Mouse (Mus musculus) midbrain, postnatal 0 days (tissue): Measurements from ENCODE around the gene Igfals. TPM values are rescaled to one million over a fixed set of nuclear protein-coding genes. Genes with fewer than 3 reads are reported as not detected.
A peak's percentile ranks its signal among the peaks of the same experiment; 100 is the strongest.

Experiments
- ATAC-seq: fragments of 200-750 bp; cut with Nextera tagmentation; 2 replicates; pipeline ENCODE4 v1.8.0; 2017; ENCODE audit warnings: moderate number of reproducible peaks, mild to moderate bottlenecking, moderate TSS enrichment, moderate library complexity; ENCODE audit not compliant: low FRiP score
- DNase-seq: peaks from one replicate; pipeline ENCODE4 v3.0.0-alpha.2; 2015; ENCODE audit warnings: low spot score
- H3K27ac ChIP-seq: fragments of 300-500 bp; sonication (generic); 2 replicates; pipeline ENCODE4 v1.5.1; 2014; ENCODE audit warnings: low read depth, mild to moderate bottlenecking, low read length, mixed read lengths
- H3K27me3 ChIP-seq: fragments of 300-500 bp; sonication (generic); 2 replicates; pipeline ENCODE4 v1.6.1; 2014; ENCODE audit warnings: low read length, control low read depth, mixed read lengths; ENCODE audit not compliant: insufficient read depth
- H3K36me3 ChIP-seq: fragments of 300-500 bp; sonication (generic); 2 replicates; pipeline ENCODE4 v1.6.1; 2014; ENCODE audit warnings: low read length, control low read depth, mixed read lengths; ENCODE audit not compliant: insufficient read depth
- H3K4me1 ChIP-seq: fragments of 300-500 bp; sonication (generic); 2 replicates; pipeline ENCODE4 v1.6.1; 2014; ENCODE audit warnings: mild to moderate bottlenecking, control low read depth, antibody characterized with exemption, low read length, mixed read lengths; ENCODE audit not compliant: insufficient read depth
- H3K4me2 ChIP-seq: fragments of 300-500 bp; sonication (generic); 2 replicates; pipeline ENCODE4 v1.6.1; 2014; ENCODE audit warnings: low read depth, mild to moderate bottlenecking, low read length, mixed read lengths; ENCODE audit not compliant: poor library complexity, severe bottlenecking
- H3K4me3 ChIP-seq: fragments of 300-500 bp; sonication (generic); 2 replicates; pipeline ENCODE4 v1.5.1; 2014; ENCODE audit warnings: low read depth, mild to moderate bottlenecking, low read length, moderate library complexity
- H3K9ac ChIP-seq: fragments of 300-500 bp; sonication (generic); replicated peaks from 2 replicates; pipeline ENCODE4 v1.6.1; 2014; ENCODE audit warnings: mild to moderate bottlenecking, low read length, moderate library complexity, mixed read lengths; ENCODE audit not compliant: poor library complexity, severe bottlenecking
- H3K9me3 ChIP-seq: fragments of 300-500 bp; sonication (generic); 2 replicates; pipeline ENCODE4 v1.6.1; 2016; ENCODE audit warnings: low read length, control low read depth
- CTCF ChIP-seq: IDR thresholded peaks from 2 replicates; pipeline ENCODE4 v1.5.1; 2016; ENCODE audit warnings: antibody characterized with exemption, mild to moderate bottlenecking
- WGBS: fragments of 180-500 bp; shearing (Covaris S2); extraction: QIAGEN DNeasy Blood & Tissue Kit; methylation state at CpG from one replicate; pipeline ENCODE4 v1.1.7; 2014; 5-methylcytosine and 5-hydroxymethylcytosine counted together
- polyA plus RNA-seq: library from polyadenylated mRNA; unstranded; fragments of >200 nt; fragmentation: Nextera tagmentation; extraction: Ambion mirVana; gene quantifications from 2 replicates; pipeline ENCODE4 v1.2.1, GENCODE M21; 2015
- total RNA-seq: library from RNA; depleted of rRNA; stranded (reverse); fragments of >200 nt; gene quantifications from 2 replicates; pipeline ENCODE4 v1.2.3, GENCODE M21; 2014

Gene Igfals
- total and polyA plus RNA-seq, 2 experiments from 2014 or later = 0.31 TPM; not detected in 1

GRCm38 (mm10) chr17:24856589-24856988 lies 9.2 kb upstream of the Igfals start:
- H3K4me1 ChIP-seq = no peaks in the 10 kb centered on the region
- H3K4me2 ChIP-seq = no peak overlapping the region
- H3K27me3 ChIP-seq = no peaks in the 10 kb centered on the region
- TF ChIP-seq CTCF = no peak
- H3K9ac ChIP-seq = no peak overlapping the region
- no peak for ATAC-seq
- H3K9me3 ChIP-seq = no peaks in the 10 kb centered on the region
- DNase-seq = no peak
- WGBS = 88% methylated on average over 13 of the region's 13 CpGs
- H3K36me3 ChIP-seq = peaks cover 42% of the 10 kb centered on the region
- H3K4me3 ChIP-seq = no peak overlapping the region
- no peak overlapping the region for H3K27ac ChIP-seq

- Histone ChIP-seq H3K4me2 (no peak overlapping the region), H3K4me3 (no peak overlapping the region), H3K36me3 (peaks cover 42% of the 10 kb centered on the region), H3K9ac (no peak overlapping the region), H3K9me3 (no peaks in the 10 kb centered on the region), H3K27ac (no peak overlapping the region), H3K4me1 (no peaks in the 10 kb centered on the region), H3K27me3 (no peaks in the 10 kb centered on the region)
- no peak for ATAC-seq
- no peak for TF ChIP-seq CTCF
- no peak for DNase-seq
- WGBS = 84% methylated on average over 8 of the region's 8 CpGs
These were observed 7.8 kb upstream of the Igfals start for GRCm38 (mm10) chr17:24857831-24858470.

GRCm38 (mm10) chr17:24858967-24859366 lies 6.8 kb upstream of the Igfals start:
- no peak for ATAC-seq
- H3K36me3 ChIP-seq = peaks cover 44% of the 10 kb centered on the region
- WGBS = 84% methylated on average over 6 of the region's 6 CpGs

GRCm38 (mm10) chr17:24860076-24860475 lies 5.7 kb upstream of the Igfals start:
- no peak overlapping the region for H3K4me3 ChIP-seq
- 0 out of 2 replicates have a peak overlapping the region, but pooled peaks have one; percentile 8 for H3K9ac ChIP-seq
- H3K27me3 ChIP-seq = no peaks in the 10 kb centered on the region
- DNase-seq = no peak
- no peaks in the 10 kb centered on the region for H3K9me3 ChIP-seq
- H3K27ac ChIP-seq = no peak overlapping the region
- ATAC-seq = no peak
- WGBS = 91% methylated on average over 8 of the region's 8 CpGs
- H3K36me3 ChIP-seq = peaks cover 55% of the 10 kb centered on the region
- TF ChIP-seq CTCF = no peak
- H3K4me1 ChIP-seq = no peaks in the 10 kb centered on the region
- no peak overlapping the region for H3K4me2 ChIP-seq

More at GRCm38 (mm10) chr17:24858967-24859366, 6.8 kb upstream of the Igfals start:
- Histone ChIP-seq H3K9ac (no peak overlapping the region), H3K4me2 (no peak overlapping the region), H3K27ac (no peak overlapping the region), H3K4me3 (no peak overlapping the region), H3K4me1 (no peaks in the 10 kb centered on the region), H3K9me3 (no peaks in the 10 kb centered on the region), H3K27me3 (no peaks in the 10 kb centered on the region)
- TF ChIP-seq CTCF = no peak
- peak; percentile 50 for DNase-seq

GRCm38 (mm10) chr17:24861785-24862184 lies 4.0 kb upstream of the Igfals start:
- H3K9me3 ChIP-seq = no peaks in the 10 kb centered on the region
- WGBS = 97% methylated on average over 3 of the region's 3 CpGs
- H3K4me3 ChIP-seq = no peak overlapping the region
- no peak for ATAC-seq
- TF ChIP-seq CTCF = no peak
- H3K27ac ChIP-seq = no peak overlapping the region
- H3K4me1 ChIP-seq = no peaks in the 10 kb centered on the region
- H3K36me3 ChIP-seq = peaks cover 55% of the 10 kb centered on the region
- no peak for DNase-seq
- H3K9ac ChIP-seq = no peak overlapping the region
- H3K27me3 ChIP-seq = no peaks in the 10 kb centered on the region
- no peak overlapping the region for H3K4me2 ChIP-seq

GRCm38 (mm10) chr17:24867914-24868313 lies 2.1 kb downstream of the Igfals start:
- DNase-seq (no peak), ATAC-seq (no peak)
- 91% methylated on average over 10 of the region's 10 CpGs for WGBS
- Histone ChIP-seq H3K27ac (no peak overlapping the region), H3K4me2 (no peak overlapping the region), H3K27me3 (no peaks in the 10 kb centered on the region), H3K36me3 (peaks cover 40% of the 10 kb centered on the region), H3K9me3 (no peaks in the 10 kb centered on the region), H3K4me1 (no peaks in the 10 kb centered on the region), H3K9ac (no peak overlapping the region), H3K4me3 (no peak overlapping the region)
- TF ChIP-seq CTCF = no peak
